Mouse (Mus musculus): ENCODE data around the gene Gm10188.

Gene Gm10188

GRCm38 (mm10) chr1:132195681-132196080, 33.9 kb downstream of the Gm10188 start:
- in situ Hi-C loops (cut with MseI, MboI): no loop called here

- in situ Hi-C loops (cut with MseI, MboI): no loop called here
Measured at GRCm38 (mm10) chr1:132195100-132195499, 34.5 kb downstream of the Gm10188 start.

GRCm38 (mm10) chr1:132194624-132195023, 34.9 kb downstream of the Gm10188 start:
- in situ Hi-C loops (cut with MseI, MboI): no loop called here

- in situ Hi-C loops (cut with MseI, MboI): no loop called here
Measured at GRCm38 (mm10) chr1:132193806-132194205, 35.8 kb downstream of the Gm10188 start.

GRCm38 (mm10) chr1:132191786-132192680, 37.5 kb downstream of the Gm10188 start:
- in situ Hi-C loops (cut with MseI, MboI): no loop called here

GRCm38 (mm10) chr1:132191093-132191785, 38.3 kb downstream of the Gm10188 start, which contains the start of the genes Lemd1 and AC124108.1:
Gene Lemd1 (plus strand): TSS chr1:132191431.
Gene AC124108.1 (plus strand): TSS chr1:132191457.
- in situ Hi-C loops (cut with MseI, MboI): no loop called here

GRCm38 (mm10) chr1:132190621-132191092, 38.9 kb downstream of the Gm10188 start:
- in situ Hi-C loops (cut with MseI, MboI): no loop called here

- in situ Hi-C loops (cut with MseI, MboI): no loop called here
Measured at GRCm38 (mm10) chr1:132190040-132190513, 39.5 kb downstream of the Gm10188 start.

- in situ Hi-C loops (cut with MseI, MboI): no loop called here
Measured at GRCm38 (mm10) chr1:132189231-132189630, 40.3 kb downstream of the Gm10188 start.

- in situ Hi-C loops (cut with MseI, MboI): no loop called here
Measured at GRCm38 (mm10) chr1:132188442-132189066, 41.0 kb downstream of the Gm10188 start.

- in situ Hi-C loops (cut with MseI, MboI): no loop called here
Measured at GRCm38 (mm10) chr1:132186303-132186702, 43.3 kb downstream of the Gm10188 start.

Data from mouse trophoblast stem cell (cell line).